Mouse (Mus musculus) heart, adult 2 months (tissue): ENCODE data around the gene Phf24. TPM values are rescaled to one million over a fixed set of nuclear protein-coding genes. Genes with fewer than 3 reads are reported as not detected.

Source experiments
- DNase-seq, 2 experiments: peaks; one replicate each; pipeline ENCODE4 v3.0.0; 2021
- H3K27ac ChIP-seq: fragments of 200-600 bp; 2 replicates; pipeline ENCODE4 v1.8.1; 2022
- H3K27me3 ChIP-seq: fragments of 200-500 bp; 2 replicates; pipeline ENCODE4 v1.6.1; 2012; ENCODE audit warnings: mild to moderate bottlenecking, low read length, inconsistent platforms, mixed read lengths; ENCODE audit not compliant: control insufficient read depth, insufficient read depth
- H3K36me3 ChIP-seq: fragments of 200-500 bp; 2 replicates; pipeline ENCODE4 v1.6.1; 2012; ENCODE audit warnings: low read length, inconsistent platforms; ENCODE audit not compliant: control insufficient read depth, insufficient read depth
- H3K4me1 ChIP-seq: fragments of 200-500 bp; 2 replicates; pipeline ENCODE4 v1.6.1; 2011; ENCODE audit warnings: low read length; ENCODE audit not compliant: control insufficient read depth, insufficient read depth
- H3K4me3 ChIP-seq: fragments of 200-600 bp; 2 replicates; pipeline ENCODE4 v1.8.1; 2022
- H3K79me2 ChIP-seq: fragments of 200-500 bp; replicated peaks from 2 replicates; pipeline ENCODE4 v1.6.1; 2012; ENCODE audit warnings: mild to moderate bottlenecking, inconsistent platforms, low read length, moderate library complexity, mixed read lengths; ENCODE audit not compliant: control insufficient read depth, insufficient read depth
- H3K9ac ChIP-seq: fragments of 200-500 bp; 2 replicates; pipeline ENCODE4 v1.6.1; 2012; ENCODE audit warnings: low read depth, mild to moderate bottlenecking, control low read depth, inconsistent platforms, low read length, mixed read lengths
- CTCF ChIP-seq: fragments of 200-600 bp; IDR thresholded peaks from 2 replicates; pipeline ENCODE4 v1.8.1; 2022; ENCODE audit warnings: antibody characterized with exemption, mild to moderate bottlenecking, moderate library complexity
- EP300 ChIP-seq: fragments of 200-500 bp; IDR thresholded peaks from 2 replicates; pipeline ENCODE4 v1.6.1; 2011; ENCODE audit warnings: low read depth, low read length, control low read depth; ENCODE audit not compliant: insufficient read depth
- POLR2A ChIP-seq: fragments of 200-500 bp; IDR thresholded peaks from 2 replicates; pipeline ENCODE4 v1.6.1; 2011; ENCODE audit warnings: mild to moderate bottlenecking, low read depth, low read length, control low read depth; ENCODE audit not compliant: insufficient read depth
- WGBS: fragments of 180-500 bp; shearing (Covaris S2); methylation state at CpG from one replicate; pipeline ENCODE4 v1.1.7; 2018; 5-methylcytosine and 5-hydroxymethylcytosine counted together
- intact Hi-C: fragments of 180-260 bp; cut with DNase I; formaldehyde crosslinking; loops from one replicate; pipeline ENCODE4 v1.15.1; 2025
- polyA plus RNA-seq: library from polyadenylated mRNA; depleted of rRNA; stranded (reverse); fragments of >200 nt; gene quantifications from 2 replicates; pipeline ENCODE4 v1.2.3, GENCODE M21; 2012
- total RNA-seq, 2 experiments: library from RNA; stranded (reverse); gene quantifications; 2 replicates each; pipeline ENCODE4 v1.2.3; 2021

Phf24 gene
- total and polyA plus RNA-seq, 3 experiments, result 4.8 to 5.8 (median 5.0) TPM

DNA sequence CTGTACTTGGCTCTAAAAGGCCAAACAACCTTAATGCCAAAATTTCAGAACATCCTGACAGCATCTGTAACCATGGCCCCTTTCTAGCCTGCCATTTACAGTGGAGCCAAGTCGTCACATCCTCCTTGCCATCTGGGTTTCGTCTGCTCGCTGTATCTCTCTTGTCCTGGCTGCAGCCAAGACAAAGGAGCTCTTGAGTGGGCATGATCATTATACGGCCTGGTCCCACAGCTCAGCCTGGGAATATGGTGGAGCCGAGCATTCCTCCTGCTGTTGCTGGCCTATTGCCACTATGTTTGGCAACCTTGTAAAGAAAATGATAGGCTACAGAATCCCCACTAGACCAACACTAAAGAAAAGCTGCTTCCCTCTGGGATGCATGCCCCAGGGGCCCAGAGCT, 26.9 kb downstream of the Phf24 start:
- intact Hi-C loops, result no loop called here
- H3K79me2 ChIP-seq, result no peaks in the 10 kb centered on the region
- no peaks in the 10 kb centered on the region for H3K4me1 ChIP-seq
- TF ChIP-seq EP300, result no peak
- TF ChIP-seq POLR2A, result no peak
- no peak for TF ChIP-seq CTCF
- no peak for DNase-seq
- no peaks in the 10 kb centered on the region for H3K36me3 ChIP-seq
- WGBS, result 50% methylated on average over 5 of the region's 5 CpGs
- no peaks in the 10 kb centered on the region for H3K27me3 ChIP-seq
- no peak overlapping the region for H3K9ac ChIP-seq
- H3K27ac ChIP-seq, result no peak overlapping the region
- H3K4me3 ChIP-seq, result no peak overlapping the region

DNA sequence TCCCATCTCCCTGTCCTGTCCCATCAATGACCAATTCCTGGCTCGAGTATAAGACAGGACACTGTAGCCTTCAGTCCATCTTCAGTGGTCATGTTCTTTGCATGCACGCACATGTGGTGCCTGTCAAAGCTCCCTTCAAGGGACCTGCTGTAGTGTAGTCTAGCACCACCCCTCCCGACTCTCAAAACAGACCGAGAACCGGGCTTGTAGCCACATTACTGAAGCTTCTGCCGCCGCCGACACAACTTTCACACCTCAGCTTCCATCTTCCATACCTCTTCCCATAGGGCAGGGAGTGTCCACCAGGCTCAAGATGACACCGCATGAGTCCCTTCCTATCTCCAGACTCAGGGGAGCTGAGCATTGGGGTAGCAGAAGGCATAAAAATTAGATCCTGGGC, 27.7 kb downstream of the Phf24 start:
- Histone ChIP-seq H3K36me3 (no peaks in the 10 kb centered on the region), H3K4me1 (peaks cover 3% of the 10 kb centered on the region; the same call in 1 of the 2 replicates), H3K9ac (no peak overlapping the region), H3K27ac (no peak overlapping the region), H3K4me3 (no peak overlapping the region), H3K27me3 (no peaks in the 10 kb centered on the region), H3K79me2 (no peaks in the 10 kb centered on the region)
- DNase-seq, result no peak
- WGBS, result 78% methylated on average over 9 of the region's 9 CpGs
- intact Hi-C loops, result no loop called here
- TF ChIP-seq EP300 (no peak), CTCF (no peak), POLR2A (no peak)

DNA sequence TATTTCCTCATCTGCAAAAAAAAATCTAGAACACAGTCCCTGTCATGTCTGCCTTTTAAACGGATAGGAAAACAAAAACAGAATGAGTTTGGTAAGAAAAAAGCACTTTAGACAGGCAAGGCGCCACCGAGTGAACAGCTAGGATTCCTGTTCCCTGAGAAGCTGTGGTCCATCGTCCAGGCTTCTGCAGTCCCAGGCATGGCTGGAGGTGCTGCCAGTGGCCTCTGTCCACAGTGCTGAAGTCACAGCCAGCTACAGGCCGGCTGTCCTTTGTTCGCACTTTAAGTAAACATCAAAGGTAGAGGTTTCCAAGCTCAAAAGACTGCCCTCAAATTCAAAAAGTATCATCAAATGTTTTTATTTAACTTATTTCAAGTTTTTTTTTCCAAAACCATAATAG, 28.6 kb downstream of the Phf24 start:
- no peaks in the 10 kb centered on the region for H3K79me2 ChIP-seq
- TF ChIP-seq EP300 (no peak), POLR2A (no peak), CTCF (no peak)
- H3K9ac ChIP-seq, result no peak overlapping the region
- intact Hi-C loops, result no loop called here
- no peak overlapping the region for H3K27ac ChIP-seq
- H3K27me3 ChIP-seq, result no peaks in the 10 kb centered on the region
- WGBS, result 6% methylated on average over 6 of the region's 6 CpGs
- peaks cover 4% of the 10 kb centered on the region; the same call in 1 of the 2 replicates for H3K4me1 ChIP-seq
- DNase-seq, result peak in 1 of 2 experiments; percentile 39
- no peaks in the 10 kb centered on the region for H3K36me3 ChIP-seq
- no peak overlapping the region for H3K4me3 ChIP-seq

DNA sequence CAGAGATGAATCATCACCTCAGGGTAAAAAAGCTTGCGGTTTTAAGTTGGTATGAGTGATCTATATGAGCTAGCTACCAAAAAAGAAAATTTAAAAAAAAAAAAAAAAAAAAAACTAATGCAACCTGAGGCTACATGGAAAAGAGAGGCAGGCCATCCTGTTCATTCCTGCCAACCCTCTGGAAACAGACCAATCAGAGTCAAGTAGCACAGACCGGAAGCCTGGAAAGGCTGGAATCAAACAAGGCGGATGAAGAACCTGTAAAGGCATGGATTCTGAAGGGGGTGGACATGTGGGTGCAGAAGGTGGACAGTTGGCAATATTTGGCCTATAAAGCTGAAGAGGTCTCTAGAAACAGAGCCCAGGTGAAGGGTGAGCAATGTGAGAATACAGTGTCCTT, 29.0 kb downstream of the Phf24 start:
- Histone ChIP-seq H3K36me3 (no peaks in the 10 kb centered on the region), H3K27me3 (no peaks in the 10 kb centered on the region), H3K27ac (no peak overlapping the region), H3K9ac (no peak overlapping the region), H3K4me3 (no peak overlapping the region), H3K79me2 (no peaks in the 10 kb centered on the region), H3K4me1 (peaks cover 5% of the 10 kb centered on the region; the same call in 1 of the 2 replicates)
- intact Hi-C loops, result no loop called here
- 84% methylated on average over 3 of the region's 3 CpGs for WGBS
- no peak for TF ChIP-seq EP300
- no peak for TF ChIP-seq CTCF
- no peak for TF ChIP-seq POLR2A
- DNase-seq, result no peak

DNA sequence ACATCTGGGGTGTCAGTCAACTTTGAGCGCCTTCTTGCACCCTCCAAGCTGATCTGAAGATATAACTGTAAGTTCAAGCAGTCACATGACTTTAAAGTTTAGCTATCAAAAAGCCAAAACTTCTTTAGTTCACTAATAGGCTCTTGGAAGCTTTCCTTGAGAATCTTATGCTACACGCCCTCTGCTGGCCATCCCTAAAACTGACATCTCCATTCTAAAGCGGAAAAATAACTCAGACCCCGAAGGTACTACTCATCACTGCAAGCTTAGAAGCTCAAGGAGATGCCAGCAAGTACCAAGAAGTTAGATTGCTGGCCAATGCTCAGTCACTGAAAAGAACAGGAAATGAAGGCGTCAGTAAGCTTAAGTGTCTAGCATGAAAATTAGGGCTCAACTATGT, 29.5 kb downstream of the Phf24 start:
- Histone ChIP-seq H3K27me3 (no peaks in the 10 kb centered on the region), H3K36me3 (no peaks in the 10 kb centered on the region), H3K27ac (no peak overlapping the region), H3K79me2 (no peaks in the 10 kb centered on the region), H3K9ac (no peak overlapping the region), H3K4me1 (peaks cover 5% of the 10 kb centered on the region; the same call in 1 of the 2 replicates), H3K4me3 (no peak overlapping the region)
- peak; percentile 33 to 61 for DNase-seq
- TF ChIP-seq POLR2A (no peak), CTCF (peak; percentile 89)
- WGBS, result 3% methylated on average over 5 of the region's 5 CpGs
- intact Hi-C loops, result loop anchor here (1.0 kb wide), 1 partner anchor 69 kb away; no protein-coding TSS in a partner anchor

DNA sequence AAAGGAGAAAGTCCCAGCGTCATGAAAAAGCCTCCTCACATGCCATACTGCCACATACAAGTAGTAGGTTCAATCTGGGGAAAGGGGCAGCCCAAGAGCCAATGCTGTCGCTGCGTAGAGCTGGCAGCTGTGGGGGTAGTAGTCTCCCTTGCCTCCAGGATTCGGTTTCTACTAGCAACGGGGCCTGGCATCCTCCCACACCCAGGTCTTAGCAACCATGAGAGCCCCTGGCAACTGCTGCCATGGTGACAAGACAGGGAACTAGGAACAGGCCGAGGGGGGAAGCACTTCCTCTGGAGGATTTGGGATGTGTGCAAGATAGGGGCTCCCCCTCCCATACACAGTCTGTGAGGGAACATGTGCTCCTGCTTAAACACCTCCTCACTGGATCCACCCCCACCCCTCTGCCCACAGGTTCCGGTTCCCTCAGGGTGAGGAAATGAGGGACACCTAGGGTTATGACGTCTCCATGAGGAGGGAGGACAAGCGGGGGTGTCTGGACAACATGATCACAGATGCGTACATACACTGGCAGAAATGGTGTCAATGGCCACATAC, 30.4 kb downstream of the Phf24 start:
- Histone ChIP-seq H3K4me3 (no peak overlapping the region), H3K27me3 (no peaks in the 10 kb centered on the region), H3K36me3 (no peaks in the 10 kb centered on the region), H3K4me1 (peaks cover 5% of the 10 kb centered on the region; the same call in 1 of the 2 replicates), H3K9ac (no peak overlapping the region), H3K79me2 (no peaks in the 10 kb centered on the region), H3K27ac (no peak overlapping the region)
- intact Hi-C loops, result loop anchor here (1.0 kb wide), 1 partner anchor 70 kb away; no protein-coding TSS in a partner anchor
- 62% methylated on average over 10 of the region's 10 CpGs for WGBS
- DNase-seq, result no peak
- TF ChIP-seq CTCF (no peak), EP300 (no peak), POLR2A (no peak)
